Mouse (Mus musculus) CD4-positive, CD25-positive, alpha-beta regulatory T cell, adult 2 months (primary cell): ENCODE results near the gene Itpkb.
"Not testable (repeated sequence)": the region's sequence is repeated elsewhere in the genome, so short reads cannot be mapped to it uniquely, and the experiment has no call there.

Experiments used
- DNase-seq: peaks from one replicate; pipeline ENCODE4 v3.0.0-alpha.2; 2012; ENCODE audit warnings: low read depth, low spot score

Gene Itpkb

GRCm38 (mm10) chr1:180367045-180367619, 36.8 kb downstream of the Itpkb start:
- DNase-seq = peak; percentile 40

GRCm38 (mm10) chr1:180367626-180368025, 37.3 kb downstream of the Itpkb start:
- no peak for DNase-seq

GRCm38 (mm10) chr1:180368112-180368511, 37.8 kb downstream of the Itpkb start:
- DNase-seq = no peak

GRCm38 (mm10) chr1:180368646-180369045, 38.4 kb downstream of the Itpkb start:
- DNase-seq = no peak

- peak; percentile 61 for DNase-seq
Measured at GRCm38 (mm10) chr1:180370858-180371652, 40.8 kb downstream of the Itpkb start.

- not testable (repeated sequence) for DNase-seq
Measured at GRCm38 (mm10) chr1:180372258-180372657, 42.0 kb downstream of the Itpkb start.

- no peak for DNase-seq
Measured at GRCm38 (mm10) chr1:180376598-180376997, 46.3 kb downstream of the Itpkb start.

GRCm38 (mm10) chr1:180379559-180379958, 49.3 kb downstream of the Itpkb start:
- DNase-seq = no peak

- no peak for DNase-seq
Measured at GRCm38 (mm10) chr1:180382358-180382757, 52.1 kb downstream of the Itpkb start.

- DNase-seq = no peak
Measured at GRCm38 (mm10) chr1:180383884-180384283, 53.6 kb downstream of the Itpkb start.

GRCm38 (mm10) chr1:180384486-180384885, 54.2 kb downstream of the Itpkb start:
- DNase-seq = no peak

- no peak for DNase-seq
Measured at GRCm38 (mm10) chr1:180385308-180385707, 55.0 kb downstream of the Itpkb start.

GRCm38 (mm10) chr1:180386951-180387749, 56.9 kb downstream of the Itpkb start:
- peak; percentile 96 for DNase-seq

GRCm38 (mm10) chr1:180387750-180388480, 57.6 kb downstream of the Itpkb start:
- DNase-seq = no peak

- peak; percentile 72 for DNase-seq
Measured at GRCm38 (mm10) chr1:180388481-180388880, 58.2 kb downstream of the Itpkb start.

GRCm38 (mm10) chr1:180389213-180389760, 59.0 kb downstream of the Itpkb start:
- not testable (repeated sequence) for DNase-seq

GRCm38 (mm10) chr1:180390321-180390731, 60.0 kb downstream of the Itpkb start:
- peak; percentile 82 for DNase-seq

GRCm38 (mm10) chr1:180390746-180391574, 60.7 kb downstream of the Itpkb start:
- DNase-seq = peak; percentile 58

- DNase-seq = no peak
Measured at GRCm38 (mm10) chr1:180391575-180391945, 61.3 kb downstream of the Itpkb start.

- DNase-seq = no peak
Measured at GRCm38 (mm10) chr1:180392137-180392798, 62.0 kb downstream of the Itpkb start.
